Mouse (Mus musculus): Measurements from ENCODE around the gene Igfbp5.

Gene Igfbp5

DNA sequence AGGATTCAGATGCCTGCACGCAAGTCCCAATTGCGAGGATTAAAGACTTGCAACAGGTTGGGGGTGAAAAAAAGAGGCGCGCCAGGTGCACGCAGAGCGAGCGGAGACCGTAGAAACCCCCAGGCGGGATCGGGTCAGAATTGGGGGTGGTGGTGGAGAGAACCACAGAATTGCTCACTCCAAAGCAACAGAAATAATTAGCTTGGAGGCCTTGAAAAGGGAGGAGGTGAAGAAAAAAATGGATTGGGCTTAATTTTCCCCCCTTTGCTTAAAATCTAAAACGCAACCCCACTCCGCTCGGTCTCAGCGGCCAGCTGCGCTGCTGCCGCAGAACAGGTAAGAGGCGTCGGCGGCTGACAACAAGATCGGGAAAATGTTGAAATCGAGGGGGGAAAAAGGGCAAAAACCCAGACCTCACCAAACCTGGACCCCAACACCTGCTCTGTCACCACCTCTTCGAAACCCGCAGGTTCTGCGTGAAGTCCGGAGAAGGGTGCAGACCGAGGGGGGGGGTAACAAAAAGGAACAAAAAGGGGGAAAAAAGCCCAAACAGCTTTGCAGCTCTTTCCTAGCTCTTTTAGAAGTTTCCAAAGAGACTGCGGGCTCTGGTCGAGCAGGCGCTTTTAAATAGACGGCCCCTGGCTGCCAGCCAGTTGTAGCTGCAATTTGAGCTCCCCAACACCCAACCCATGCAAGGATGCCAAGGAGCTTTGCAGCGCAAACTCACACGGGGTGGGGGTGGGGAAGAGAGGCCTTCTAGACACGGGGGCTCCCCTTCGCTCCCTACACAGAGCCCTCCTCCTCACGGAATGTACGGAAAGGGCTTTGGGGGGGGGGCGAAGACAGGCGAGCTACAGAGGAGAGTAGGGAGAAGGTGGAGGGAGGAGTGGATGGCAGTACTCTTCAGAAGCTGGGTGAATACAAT is at the start of gene Igfbp5:
Gene Igfbp5 (minus strand): TSS at position 598 of the 925 bp plus-strand sequence.
- DNase-seq (ENCODE audit: low read depth, low spot score): no peak
- Histone ChIP-seq H3K27me3 (ENCODE audit: control insufficient read depth, insufficient read depth, low read length, poor library complexity, severe bottlenecking) (no peaks in the 10 kb centered on the region), H3K36me3 (ENCODE audit: control insufficient read depth, insufficient read depth, low read length, poor library complexity, severe bottlenecking) (no peaks in the 10 kb centered on the region)

DNA sequence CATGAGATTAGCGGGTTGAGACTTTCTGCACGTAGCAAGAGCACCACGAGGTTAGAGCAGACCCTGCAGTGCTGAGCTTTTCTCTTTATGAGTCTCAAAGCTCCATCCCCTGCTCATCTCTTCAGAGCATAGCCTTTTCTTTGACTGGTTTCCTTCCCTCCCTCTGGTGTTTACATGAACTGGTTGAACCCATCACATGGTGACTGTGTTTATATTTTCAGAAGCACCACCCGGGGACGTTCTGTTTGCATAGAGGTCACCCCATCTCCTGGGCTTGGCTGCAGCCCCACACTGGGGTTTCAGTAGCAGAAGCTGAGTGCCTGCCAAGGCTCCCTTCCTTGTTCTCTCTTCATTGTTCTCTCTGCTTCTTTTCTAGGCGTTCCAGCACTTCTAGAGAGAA is 40.1 kb upstream of the Igfbp5 start:
- no peaks in the 10 kb centered on the region for H3K36me3 ChIP-seq (ENCODE audit: control insufficient read depth, insufficient read depth, low read length, poor library complexity, severe bottlenecking)
- DNase-seq (ENCODE audit: low read depth, low spot score): no peak
- H3K27me3 ChIP-seq (ENCODE audit: control insufficient read depth, insufficient read depth, low read length, poor library complexity, severe bottlenecking): no peaks in the 10 kb centered on the region

GRCm38 (mm10) chr1:72913073-72913472 is 38.4 kb upstream of the Igfbp5 start:
- Histone ChIP-seq H3K36me3 (ENCODE audit: control insufficient read depth, insufficient read depth, low read length, poor library complexity, severe bottlenecking) (no peaks in the 10 kb centered on the region), H3K27me3 (ENCODE audit: control insufficient read depth, insufficient read depth, low read length, poor library complexity, severe bottlenecking) (no peaks in the 10 kb centered on the region)
- DNase-seq (ENCODE audit: low read depth, low spot score): no peak

- DNase-seq (ENCODE audit: low read depth, low spot score): no peak
- H3K27me3 ChIP-seq (ENCODE audit: control insufficient read depth, insufficient read depth, low read length, poor library complexity, severe bottlenecking): no peaks in the 10 kb centered on the region
Observed at GRCm38 (mm10) chr1:72895821-72896220, 21.1 kb upstream of the Igfbp5 start.

GRCm38 (mm10) chr1:72887910-72888309 is 13.2 kb upstream of the Igfbp5 start:
- H3K27me3 ChIP-seq (ENCODE audit: control insufficient read depth, insufficient read depth, low read length, poor library complexity, severe bottlenecking): no peaks in the 10 kb centered on the region
- no peak for DNase-seq (ENCODE audit: low read depth, low spot score)
- no peaks in the 10 kb centered on the region for H3K36me3 ChIP-seq (ENCODE audit: control insufficient read depth, insufficient read depth, low read length, poor library complexity, severe bottlenecking)

More at GRCm38 (mm10) chr1:72895821-72896220, 21.1 kb upstream of the Igfbp5 start:
- no peaks in the 10 kb centered on the region for H3K36me3 ChIP-seq (ENCODE audit: control insufficient read depth, insufficient read depth, low read length, poor library complexity, severe bottlenecking)

DNA sequence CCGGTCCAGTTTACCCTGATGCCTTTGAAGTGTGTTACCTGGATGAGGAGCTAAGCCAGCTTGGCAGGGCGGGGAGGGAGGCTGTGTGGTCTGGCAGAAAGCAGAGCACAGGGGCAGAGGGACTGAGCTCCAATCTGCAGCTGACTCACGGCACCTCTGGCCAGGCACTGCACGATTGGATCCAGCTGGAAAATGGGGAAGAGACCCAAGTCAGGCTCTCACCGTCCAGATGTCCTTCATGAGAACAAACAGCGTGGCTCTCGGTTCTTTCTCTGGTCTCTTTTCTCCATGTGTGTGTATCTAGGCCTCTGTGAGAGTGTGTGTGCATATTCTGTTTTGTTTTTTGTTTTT is 11.1 kb upstream of the Igfbp5 start:
- Histone ChIP-seq H3K36me3 (ENCODE audit: control insufficient read depth, insufficient read depth, low read length, poor library complexity, severe bottlenecking) (no peaks in the 10 kb centered on the region), H3K27me3 (ENCODE audit: control insufficient read depth, insufficient read depth, low read length, poor library complexity, severe bottlenecking) (no peaks in the 10 kb centered on the region)
- DNase-seq (ENCODE audit: low read depth, low spot score): no peak

DNA sequence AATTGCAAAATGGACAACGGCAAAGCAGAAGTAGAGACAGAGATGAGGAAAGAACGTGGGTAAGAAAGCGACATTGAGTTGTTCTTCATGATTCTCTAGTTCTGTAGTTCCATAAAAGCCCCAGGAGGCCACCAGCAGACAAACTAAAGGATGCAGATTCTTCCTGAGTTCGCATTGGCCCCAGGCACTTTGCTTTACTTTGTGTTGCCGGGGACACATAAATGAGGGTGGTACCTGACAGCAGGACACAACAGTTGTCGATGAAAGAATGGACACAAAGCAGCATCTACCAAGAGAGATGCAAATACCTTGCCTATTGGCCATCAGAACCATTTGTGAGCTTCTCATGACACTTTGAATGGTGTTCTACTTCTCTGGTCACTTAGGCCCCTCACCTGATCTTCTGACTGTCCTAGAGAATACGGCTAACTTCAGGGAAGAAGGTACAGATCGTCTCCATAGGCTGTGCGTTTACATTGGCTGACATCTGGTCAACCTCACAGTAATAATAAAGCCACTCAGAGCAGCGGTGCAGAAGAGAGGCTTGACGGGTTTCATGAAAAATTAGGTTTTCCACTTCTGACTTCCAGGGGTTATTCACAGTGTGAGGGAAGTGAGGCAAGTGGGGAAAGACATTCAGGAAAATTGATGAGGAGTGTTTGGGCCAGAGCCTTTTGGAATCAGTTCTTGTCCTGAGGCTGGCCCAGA is 10.6 kb upstream of the Igfbp5 start:
- no peak for DNase-seq (ENCODE audit: low read depth, low spot score)
- H3K27me3 ChIP-seq (ENCODE audit: control insufficient read depth, insufficient read depth, low read length, poor library complexity, severe bottlenecking): no peaks in the 10 kb centered on the region
- no peaks in the 10 kb centered on the region for H3K36me3 ChIP-seq (ENCODE audit: control insufficient read depth, insufficient read depth, low read length, poor library complexity, severe bottlenecking)

DNA sequence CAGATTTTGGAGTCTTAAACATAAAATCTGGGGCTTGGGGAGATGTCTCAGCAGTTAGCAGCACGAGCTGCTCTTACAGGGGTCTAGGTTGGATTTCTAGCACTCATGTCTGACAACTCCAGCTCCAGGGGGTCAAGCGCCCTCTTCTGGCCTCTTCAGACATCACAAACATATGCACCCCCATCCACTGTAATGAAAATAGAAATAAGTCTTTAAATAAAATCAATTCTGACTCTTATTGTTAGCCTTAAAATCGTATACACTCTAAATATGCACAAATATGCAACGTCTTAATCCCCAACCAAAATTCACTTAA is 4.6 kb upstream of the Igfbp5 start:
- H3K27me3 ChIP-seq (ENCODE audit: control insufficient read depth, insufficient read depth, low read length, poor library complexity, severe bottlenecking): no peaks in the 10 kb centered on the region
- H3K36me3 ChIP-seq (ENCODE audit: control insufficient read depth, insufficient read depth, low read length, poor library complexity, severe bottlenecking): no peaks in the 10 kb centered on the region
- no peak for DNase-seq (ENCODE audit: low read depth, low spot score)

DNA sequence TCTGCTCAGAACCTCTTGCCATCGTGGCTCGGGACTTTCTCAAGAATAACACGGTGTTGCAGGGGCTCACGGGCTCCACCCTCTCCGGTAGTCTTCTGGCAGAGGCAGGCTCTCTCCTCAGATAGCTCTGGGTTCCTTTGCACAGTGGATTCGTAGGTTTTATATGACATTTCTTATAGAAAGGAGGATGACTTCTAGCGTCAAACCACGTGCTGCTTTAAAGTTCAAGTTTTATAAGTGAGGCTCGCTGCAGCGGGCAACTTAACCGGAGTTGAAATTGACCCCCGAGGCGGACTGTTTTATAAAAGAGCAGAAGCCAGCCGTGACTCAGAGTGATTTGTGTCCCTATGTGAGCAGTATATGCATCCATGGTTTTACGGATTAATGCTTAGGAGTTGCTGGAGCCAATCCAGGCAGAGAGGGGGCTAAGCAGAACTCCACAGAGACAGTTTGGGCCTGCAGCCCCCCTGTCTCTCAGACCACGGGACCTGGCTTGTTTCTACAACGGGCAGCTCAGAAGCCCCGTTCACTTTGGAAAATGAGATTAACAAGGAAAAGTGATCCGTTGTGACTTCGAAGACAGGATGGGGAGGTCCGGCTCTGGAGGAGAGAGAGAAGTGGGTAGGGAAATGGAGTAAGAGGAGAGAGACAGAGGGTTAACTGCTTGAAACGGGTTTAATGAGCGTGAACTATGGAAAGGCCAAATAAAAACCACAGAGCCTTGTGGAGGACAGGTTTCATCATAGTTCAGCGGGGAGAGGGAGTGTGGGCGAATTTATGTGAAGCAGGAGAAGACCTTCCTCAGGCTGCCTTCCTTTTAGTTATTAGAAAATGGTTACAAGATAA is 4.0 kb upstream of the Igfbp5 start:
- no peaks in the 10 kb centered on the region for H3K36me3 ChIP-seq (ENCODE audit: control insufficient read depth, insufficient read depth, low read length, poor library complexity, severe bottlenecking)
- DNase-seq (ENCODE audit: low read depth, low spot score): no peak
- H3K27me3 ChIP-seq (ENCODE audit: control insufficient read depth, insufficient read depth, low read length, poor library complexity, severe bottlenecking): no peaks in the 10 kb centered on the region

DNA sequence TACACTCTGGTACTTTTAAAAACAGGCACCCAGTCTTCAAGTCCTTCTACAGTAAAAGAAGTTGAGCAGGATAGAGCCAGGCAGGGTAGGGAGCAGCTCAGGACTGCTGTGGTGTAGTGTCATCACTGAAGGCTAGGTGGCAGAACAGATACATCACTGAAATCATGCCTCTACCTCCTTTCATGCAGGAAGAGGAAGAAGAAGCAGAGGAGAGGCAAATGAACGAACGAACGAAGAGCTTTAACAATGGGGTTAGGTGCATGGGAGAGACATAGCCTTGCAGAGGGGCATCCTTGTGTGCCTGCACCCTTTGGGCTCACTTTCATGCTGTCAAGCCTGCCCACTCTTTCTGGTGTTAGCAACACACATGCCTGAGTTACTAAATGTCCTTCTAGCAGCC is 3.2 kb upstream of the Igfbp5 start:
- H3K36me3 ChIP-seq (ENCODE audit: control insufficient read depth, insufficient read depth, low read length, poor library complexity, severe bottlenecking): no peaks in the 10 kb centered on the region
- peak; percentile 9 for DNase-seq (ENCODE audit: low read depth, low spot score)
- H3K27me3 ChIP-seq (ENCODE audit: control insufficient read depth, insufficient read depth, low read length, poor library complexity, severe bottlenecking): no peaks in the 10 kb centered on the region

DNA sequence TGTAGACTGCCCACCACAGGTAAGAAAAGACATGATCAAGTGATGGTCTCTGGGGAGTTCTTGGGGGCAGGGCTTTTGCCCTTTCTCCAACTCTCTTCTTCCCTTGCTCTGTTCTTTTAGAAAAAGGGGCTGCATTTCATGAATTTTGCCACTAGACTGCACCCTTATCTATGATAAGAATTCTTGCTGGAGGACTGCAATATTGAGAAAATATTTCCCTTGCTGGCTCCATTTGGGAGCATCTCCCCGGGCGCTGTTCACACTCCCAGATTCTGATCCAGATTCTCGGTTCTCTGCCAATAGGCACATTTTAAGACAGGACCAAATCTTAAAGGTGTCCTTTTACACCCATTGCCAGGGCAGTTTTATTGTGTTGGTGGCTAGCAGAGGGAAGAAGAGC is 1.4 kb upstream of the Igfbp5 start:
- Histone ChIP-seq H3K27me3 (ENCODE audit: control insufficient read depth, insufficient read depth, low read length, poor library complexity, severe bottlenecking) (no peaks in the 10 kb centered on the region), H3K36me3 (ENCODE audit: control insufficient read depth, insufficient read depth, low read length, poor library complexity, severe bottlenecking) (no peaks in the 10 kb centered on the region)
- no peak for DNase-seq (ENCODE audit: low read depth, low spot score)

DNA sequence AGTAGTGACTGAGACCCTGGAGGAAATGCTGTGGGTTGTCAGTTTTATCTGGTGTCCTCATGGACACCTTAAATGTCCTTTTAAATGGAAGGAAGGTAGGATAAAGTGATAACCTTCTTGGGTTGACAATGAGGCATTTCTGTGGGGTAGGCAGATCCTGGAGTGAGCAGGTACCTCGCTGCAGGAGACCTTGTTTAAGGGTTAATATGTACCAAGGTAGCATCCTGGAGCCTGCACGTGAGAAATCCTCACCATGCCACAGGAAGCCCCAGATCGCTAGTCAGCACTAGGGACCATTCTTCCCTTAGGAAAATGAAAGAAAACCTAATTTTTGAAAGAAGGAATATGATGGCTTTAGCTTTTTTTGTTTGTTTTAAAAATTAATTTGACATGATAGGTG is 1.0 kb upstream of the Igfbp5 start:
- no peaks in the 10 kb centered on the region for H3K36me3 ChIP-seq (ENCODE audit: control insufficient read depth, insufficient read depth, low read length, poor library complexity, severe bottlenecking)
- no peak for DNase-seq (ENCODE audit: low read depth, low spot score)

DNA sequence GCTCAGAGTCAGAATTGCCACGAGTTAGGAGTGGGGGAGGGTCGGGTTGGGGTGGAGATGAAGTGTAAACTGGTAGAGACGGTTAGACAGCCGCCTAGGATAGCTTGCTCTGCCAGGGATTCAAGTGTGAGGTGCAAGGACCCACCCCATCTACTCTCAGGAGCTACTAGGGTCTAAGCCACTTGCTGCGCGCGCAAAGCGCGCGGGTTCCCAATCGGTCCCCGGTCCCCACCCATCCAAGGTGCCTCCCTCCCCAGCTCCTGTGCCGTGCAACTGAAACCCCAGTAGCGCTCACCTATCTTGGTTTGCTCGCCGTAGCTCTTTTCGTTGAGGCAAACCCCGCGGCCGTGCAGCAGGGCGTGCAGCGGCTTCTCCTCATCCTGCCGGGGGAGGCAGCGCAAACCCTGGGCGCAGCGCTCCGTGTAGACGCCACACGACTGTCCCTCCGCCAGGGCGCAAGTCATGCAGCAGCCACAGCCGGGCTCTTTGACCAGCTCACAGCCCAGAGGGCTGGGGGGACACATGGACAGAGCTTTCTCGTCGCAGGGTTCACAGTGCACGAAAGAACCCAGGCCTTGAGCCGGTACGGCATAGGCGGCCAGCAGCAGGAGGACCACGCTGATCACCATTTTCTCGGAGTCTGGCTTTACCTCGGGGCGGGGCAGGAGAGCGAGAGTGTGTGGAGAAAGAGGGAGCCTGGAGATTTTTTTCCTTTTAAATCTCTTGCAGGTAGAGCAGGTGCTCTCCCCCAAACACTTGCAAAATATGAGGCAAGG is 985 bp downstream of the Igfbp5 start:
- no peaks in the 10 kb centered on the region for H3K27me3 ChIP-seq (ENCODE audit: control insufficient read depth, insufficient read depth, low read length, poor library complexity, severe bottlenecking)
- DNase-seq (ENCODE audit: low read depth, low spot score): no peak
- no peaks in the 10 kb centered on the region for H3K36me3 ChIP-seq (ENCODE audit: control insufficient read depth, insufficient read depth, low read length, poor library complexity, severe bottlenecking)

More for the DNA sequence above, 1.0 kb upstream of the Igfbp5 start:
- H3K27me3 ChIP-seq (ENCODE audit: control insufficient read depth, insufficient read depth, low read length, poor library complexity, severe bottlenecking): no peaks in the 10 kb centered on the region

GRCm38 (mm10) chr1:72873078-72873477 is 1.6 kb downstream of the Igfbp5 start:
- Histone ChIP-seq H3K27me3 (ENCODE audit: control insufficient read depth, insufficient read depth, low read length, poor library complexity, severe bottlenecking) (no peaks in the 10 kb centered on the region), H3K36me3 (ENCODE audit: control insufficient read depth, insufficient read depth, low read length, poor library complexity, severe bottlenecking) (no peaks in the 10 kb centered on the region)
- no peak for DNase-seq (ENCODE audit: low read depth, low spot score)
